Mouse (Mus musculus): ENCODE data around the gene Gm10521.
"Not testable (repeated sequence)": the region's sequence is repeated elsewhere in the genome, so short reads cannot be mapped to it uniquely, and the experiment has no call there.

The Gm10521 gene

DNA sequence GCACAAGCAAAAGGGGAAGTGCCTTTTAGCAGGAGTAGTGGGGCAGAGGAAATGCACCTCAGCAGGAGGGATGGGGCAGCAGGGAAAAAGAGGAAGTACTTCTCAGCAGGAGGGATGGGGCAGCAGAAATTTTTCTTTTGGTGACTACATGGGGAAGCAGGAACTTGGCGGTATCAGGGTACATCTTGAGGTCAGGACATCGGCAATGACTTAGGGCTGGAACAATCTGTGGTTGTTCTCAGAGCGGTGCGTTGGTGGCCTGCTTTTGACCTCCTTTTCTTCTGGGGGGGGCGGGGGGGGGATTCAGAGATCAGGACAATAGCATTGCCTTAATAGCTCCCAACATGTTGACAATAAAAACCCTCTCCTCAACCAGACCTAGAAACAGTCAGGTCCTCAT is at the start of gene Gm10521:
Gm10521 (plus strand) TSS at position 301 of the 400 bp plus-strand sequence.
- DNase-seq, result not testable (repeated sequence)

DNA sequence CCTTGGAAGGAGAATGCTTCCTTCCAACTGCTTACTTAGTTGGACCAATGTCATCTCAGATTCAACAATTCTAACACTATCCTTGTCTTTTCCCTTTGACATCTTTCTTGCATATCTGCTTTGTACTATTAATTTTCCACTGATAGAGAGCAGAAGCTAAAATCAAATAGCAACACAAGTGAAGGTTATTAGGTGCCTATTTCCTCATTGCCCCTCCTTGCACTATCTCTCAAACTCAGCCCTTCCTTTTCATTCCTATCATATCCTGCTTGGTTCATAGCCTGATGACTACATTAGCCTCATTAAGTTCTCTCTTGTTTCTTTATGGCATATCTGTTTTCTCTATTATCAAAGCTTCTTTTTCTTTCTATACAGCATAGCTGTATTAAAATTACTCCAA is 47.3 kb upstream of the Gm10521 start:
- DNase-seq, result no peak

DNA sequence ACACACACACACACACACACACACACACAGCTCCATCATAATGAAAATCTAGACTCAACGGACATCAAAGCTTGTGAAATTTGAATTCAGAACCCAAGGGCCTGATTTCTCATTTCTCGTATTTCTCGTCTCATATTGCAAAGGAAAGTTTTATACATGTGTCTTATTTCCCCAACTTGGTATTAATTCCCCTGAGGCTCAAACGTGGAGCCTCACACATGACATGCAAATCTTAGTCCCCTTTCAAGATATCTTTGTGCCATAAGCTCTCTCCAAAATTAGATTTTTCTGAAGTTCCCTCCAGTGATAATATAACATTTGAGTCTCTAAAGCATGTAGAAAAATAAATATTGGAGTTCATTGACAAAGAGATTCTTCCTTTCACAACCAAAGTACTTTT is 46.7 kb upstream of the Gm10521 start:
- no peak for DNase-seq

DNA sequence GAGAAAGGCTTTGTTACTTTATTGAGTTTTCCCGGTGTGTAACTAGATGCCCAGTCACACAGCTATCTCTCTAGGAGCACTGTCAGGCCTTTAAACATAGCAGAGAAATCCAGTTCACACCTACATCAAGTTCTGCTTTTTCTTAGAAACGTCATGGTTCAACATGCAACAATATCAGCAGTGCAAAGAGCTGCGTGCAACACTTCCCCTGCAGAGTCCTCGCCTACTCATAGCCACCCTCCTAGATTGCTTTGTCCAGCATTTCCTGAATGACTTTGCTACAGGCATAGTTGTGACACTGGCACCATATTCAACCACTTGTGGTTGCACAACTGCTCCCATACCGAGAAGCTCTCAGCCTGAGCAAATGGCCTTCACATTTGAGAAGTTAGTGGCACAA is 46.0 kb upstream of the Gm10521 start:
- no peak for DNase-seq

DNA sequence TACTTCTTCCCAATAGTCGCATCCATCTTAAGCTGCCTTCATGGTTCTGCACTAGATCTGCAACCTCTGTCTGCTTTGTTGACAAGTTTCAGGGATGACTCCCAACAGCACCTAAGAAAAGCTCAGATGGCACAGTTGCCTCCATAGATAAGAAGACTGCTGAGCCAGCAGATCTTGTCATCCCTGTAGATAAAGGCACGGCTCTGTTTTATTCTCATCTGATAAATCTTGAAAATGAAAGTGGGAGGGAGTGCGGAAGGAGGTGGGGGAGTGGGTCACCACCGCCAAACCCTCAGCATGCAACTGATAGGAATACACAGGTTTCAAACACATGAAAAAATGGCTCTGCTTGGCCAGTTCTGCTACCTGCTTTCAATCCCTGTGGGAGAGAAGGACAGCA is 30.0 kb upstream of the Gm10521 start:
- DNase-seq, result no peak

GRCm38 (mm10) chr1:171886989-171887388 is 8.5 kb upstream of the Gm10521 start:
- DNase-seq, result no peak

- no peak for DNase-seq
These were observed 8.5 kb downstream of the Gm10521 start for GRCm38 (mm10) chr1:171904011-171904410.

DNA sequence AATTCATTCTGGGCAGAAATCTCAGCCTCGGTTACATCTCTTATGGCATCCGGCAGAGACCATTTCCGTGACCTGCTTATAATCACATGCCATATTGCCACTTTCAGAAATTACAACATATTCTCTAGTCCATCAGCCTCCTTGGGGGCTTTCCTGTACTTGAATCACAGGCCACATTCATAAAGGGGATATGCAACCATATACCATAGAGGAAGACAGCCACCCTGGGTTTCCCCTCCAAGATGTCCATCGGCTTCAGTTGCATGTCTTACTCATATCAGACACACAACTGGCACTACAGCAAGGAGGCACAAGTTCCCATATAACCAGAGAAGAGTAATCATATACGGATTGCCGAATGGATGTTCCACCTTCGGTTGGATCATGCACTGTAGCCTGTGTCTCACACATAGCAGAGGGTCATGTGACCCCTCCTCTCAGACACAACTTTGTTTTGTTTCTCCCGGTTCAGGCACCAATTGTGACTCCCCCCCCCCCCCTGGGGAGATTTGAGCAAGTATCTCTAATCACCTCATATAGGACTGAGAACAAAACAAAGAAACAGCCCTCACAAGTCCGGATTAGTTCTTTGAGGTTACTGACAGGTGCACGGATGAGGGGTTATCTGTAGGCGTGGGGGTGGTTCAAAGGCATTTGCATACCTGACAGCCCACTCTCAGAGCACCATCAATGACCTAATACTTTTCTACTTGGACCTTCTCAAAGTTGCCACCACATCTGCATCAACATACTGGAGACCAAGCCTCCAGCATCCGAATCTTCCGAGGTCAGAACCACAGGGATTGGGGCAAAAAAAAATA is 20.4 kb downstream of the Gm10521 start:
- DNase-seq, result no peak

GRCm38 (mm10) chr1:171917305-171918039 is 22.0 kb downstream of the Gm10521 start, which contains the start of gene Slamf6:
Gene Slamf6 (plus strand): TSS chr1:171917515.
- no peak for DNase-seq

GRCm38 (mm10) chr1:171918136-171918920 is 22.9 kb downstream of the Gm10521 start:
- DNase-seq, result no peak

DNA sequence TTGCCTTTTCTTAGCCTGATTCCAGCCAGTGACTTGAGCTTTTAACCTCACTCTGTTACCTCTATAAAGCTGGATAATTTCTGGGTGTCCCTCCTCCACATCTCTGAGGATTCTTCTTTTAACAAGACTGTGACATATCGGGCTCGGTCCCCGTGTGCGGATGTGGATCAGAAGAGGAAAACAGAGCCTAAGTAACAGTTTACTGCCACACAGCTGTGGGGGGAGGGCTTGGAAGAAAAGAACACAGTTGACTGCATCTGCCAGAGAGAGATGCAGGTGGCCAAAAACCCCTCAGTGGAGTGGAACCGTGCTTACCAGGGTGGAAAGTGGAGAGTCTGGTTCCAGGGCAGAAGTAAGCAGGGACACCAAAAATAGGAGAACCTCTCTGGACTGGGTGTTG is 23.7 kb downstream of the Gm10521 start:
- no peak for DNase-seq

DNA sequence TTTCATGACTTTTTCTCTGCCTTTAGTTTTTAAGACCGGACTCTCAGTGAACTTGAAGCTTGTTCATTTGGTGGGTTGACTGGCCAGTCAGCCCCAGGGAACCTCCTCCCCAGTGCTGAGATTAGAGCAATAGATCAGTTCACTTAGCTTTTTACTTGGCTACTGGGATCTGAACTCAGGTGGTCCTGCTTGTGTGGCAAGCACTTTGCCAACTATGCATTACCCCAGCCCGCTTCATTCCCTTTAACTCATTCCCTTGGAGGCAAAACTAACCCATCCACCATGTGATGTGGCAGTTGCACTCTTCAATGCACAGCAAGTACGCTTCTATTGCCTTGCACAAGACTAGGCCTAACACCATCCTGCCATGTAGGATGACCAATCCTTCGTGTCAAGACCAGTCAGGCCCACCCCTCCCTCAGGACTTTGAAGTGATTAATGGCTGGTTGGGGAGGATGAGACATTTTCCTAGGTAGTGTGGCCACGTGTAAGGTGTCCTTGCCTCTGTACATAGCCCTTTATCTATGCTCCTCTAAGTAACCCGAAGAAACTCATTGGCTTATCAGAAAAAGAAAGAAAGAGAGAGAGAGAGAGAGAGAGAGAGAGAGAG is 24.5 kb downstream of the Gm10521 start:
- DNase-seq, result no peak

- DNase-seq, result no peak
These were observed 25.6 kb downstream of the Gm10521 start for GRCm38 (mm10) chr1:171920989-171921621.

GRCm38 (mm10) chr1:171921641-171922040 is 26.2 kb downstream of the Gm10521 start:
- no peak for DNase-seq

GRCm38 (mm10) chr1:171922844-171923243 is 27.4 kb downstream of the Gm10521 start:
- DNase-seq, result no peak

GRCm38 (mm10) chr1:171924900-171925299 is 29.4 kb downstream of the Gm10521 start:
- DNase-seq, result no peak

GRCm38 (mm10) chr1:171933851-171934250 is 38.4 kb downstream of the Gm10521 start:
- no peak for DNase-seq

DNA sequence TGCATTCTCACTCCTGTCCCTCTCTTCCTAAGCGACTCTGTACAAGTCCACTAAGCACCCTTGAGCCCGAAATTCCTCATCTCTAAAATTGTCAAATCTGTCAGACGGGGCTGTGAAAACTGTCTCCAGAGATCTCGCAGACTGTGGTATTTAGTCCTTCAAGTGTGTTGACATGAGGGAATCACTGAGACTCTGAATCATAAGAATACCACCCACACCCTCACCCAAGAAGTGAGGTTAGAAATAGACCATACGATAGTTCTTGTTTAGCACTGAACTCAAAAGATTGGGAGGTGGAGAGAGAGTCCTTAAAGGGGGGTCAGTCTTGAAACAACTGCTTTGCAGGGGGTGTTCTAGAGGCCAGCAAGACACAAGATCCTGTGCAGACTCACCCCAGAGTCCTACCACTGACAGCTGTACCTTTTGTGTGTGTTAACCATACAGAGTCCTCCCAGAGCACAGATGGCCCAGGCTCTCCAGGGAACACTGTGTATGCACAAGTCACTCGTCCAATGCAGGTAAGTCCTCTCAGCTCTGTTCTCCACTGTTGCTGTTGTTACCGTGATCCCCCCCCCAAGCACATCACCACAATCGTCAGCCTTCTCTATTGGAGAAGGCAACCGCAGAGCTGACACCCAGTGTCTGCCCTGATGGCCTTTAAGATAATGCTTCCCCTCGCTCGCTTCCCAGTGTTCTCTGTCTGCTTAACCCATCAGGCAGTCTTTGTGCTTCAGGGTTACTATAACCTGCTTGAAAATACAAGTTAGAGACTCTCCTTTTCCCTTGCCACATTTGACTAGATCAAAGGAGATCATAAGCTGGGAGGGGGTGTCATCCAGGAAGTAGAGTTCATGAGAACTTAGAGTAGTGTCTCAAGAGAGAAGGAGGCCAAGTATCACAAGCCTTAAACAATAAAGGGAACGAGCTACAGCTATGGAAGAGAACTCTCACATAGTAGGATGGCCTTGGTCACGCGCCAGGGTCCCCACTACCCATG is 43.8 kb downstream of the Gm10521 start:
- DNase-seq, result no peak

DNA sequence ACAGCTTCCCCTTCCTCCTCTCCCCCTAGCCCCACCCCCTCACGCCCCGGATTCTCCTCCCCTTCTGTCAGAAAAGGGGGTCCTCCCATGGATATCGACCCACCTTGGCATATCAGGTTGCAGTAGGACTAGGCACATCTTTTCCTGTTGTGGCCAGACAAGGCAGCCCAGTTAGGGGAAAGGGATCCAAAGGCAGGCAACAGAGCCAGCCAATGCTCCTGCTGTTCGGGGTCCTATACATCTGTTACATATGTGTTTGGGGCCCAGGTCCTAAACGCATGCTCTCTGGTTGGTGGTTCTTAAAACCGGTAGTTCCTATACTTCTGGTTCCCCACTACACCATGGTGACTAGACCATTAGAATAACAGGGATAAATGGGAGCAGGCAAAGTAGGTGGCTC is 45.2 kb downstream of the Gm10521 start:
- DNase-seq, result no peak

- DNase-seq, result no peak
These were observed 51.1 kb downstream of the Gm10521 start for GRCm38 (mm10) chr1:171946447-171946995.
